Mouse (Mus musculus) layer of hippocampus, adult 9-10 months (tissue): ENCODE measurements around the gene Gm8947.
"Not testable (repeated sequence)": the region's sequence is repeated elsewhere in the genome, so short reads cannot be mapped to it uniquely, and the experiment has no call there.

Experiments used
- DNase-seq: peaks from one replicate; pipeline ENCODE4 v3.0.0; 2022; ENCODE audit warnings: low spot score

Gene Gm8947

DNA sequence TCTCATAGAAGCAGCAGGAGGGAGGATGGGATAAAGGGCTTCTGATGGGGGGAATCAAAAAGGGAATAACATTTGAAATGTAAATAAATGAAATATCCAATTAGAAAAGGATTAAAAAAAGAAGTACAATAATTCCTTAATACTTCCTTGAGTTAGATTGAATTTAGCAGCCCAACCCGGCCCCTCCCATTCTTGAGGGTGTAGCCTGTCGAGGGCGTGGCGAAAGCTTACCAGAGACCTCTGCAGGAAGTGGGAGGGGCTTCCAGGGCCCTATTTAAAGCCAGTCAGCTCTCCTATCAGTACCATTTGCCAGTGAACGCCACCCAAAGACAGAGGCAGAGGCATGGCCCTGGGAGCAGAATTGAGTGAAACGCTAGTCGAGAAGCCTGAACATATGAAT is at the start of gene Gm8947:
Gene Gm8947, plus strand, starts transcription at position 302 of the 400 bp plus-strand sequence.
- DNase-seq = not testable (repeated sequence)

DNA sequence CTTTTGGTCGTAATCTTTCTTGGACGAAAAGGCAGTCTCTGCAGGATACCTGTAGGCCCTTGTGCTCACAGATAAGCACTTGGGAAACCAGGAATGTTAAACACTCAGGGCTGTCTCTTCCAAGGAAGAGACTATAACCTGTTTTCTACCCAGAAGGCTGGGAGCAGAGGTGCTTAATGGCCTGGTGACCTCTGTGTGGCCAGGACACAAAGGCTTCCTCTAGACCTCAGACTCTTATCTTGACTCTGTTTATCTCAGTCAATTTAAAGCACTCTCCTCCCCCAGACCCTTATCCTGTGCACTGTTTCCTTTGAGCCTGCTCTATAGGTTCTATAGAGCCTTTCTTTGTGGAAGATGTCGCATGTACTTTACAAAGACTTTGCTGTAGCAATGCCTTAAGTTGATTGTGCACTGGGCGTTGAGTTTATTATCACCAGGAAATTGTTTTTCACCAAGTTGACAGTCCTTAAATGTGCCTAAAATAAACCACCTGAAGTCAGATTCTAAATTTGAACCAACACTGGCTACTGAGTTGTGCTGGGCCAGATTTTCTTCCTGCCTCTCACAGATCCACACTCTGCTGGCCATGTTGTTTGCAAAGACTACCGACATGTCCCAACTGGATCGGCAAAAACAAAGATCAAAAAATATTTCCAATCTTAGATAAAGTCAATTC is 47.6 kb upstream of the Gm8947 start:
- no peak for DNase-seq

DNA sequence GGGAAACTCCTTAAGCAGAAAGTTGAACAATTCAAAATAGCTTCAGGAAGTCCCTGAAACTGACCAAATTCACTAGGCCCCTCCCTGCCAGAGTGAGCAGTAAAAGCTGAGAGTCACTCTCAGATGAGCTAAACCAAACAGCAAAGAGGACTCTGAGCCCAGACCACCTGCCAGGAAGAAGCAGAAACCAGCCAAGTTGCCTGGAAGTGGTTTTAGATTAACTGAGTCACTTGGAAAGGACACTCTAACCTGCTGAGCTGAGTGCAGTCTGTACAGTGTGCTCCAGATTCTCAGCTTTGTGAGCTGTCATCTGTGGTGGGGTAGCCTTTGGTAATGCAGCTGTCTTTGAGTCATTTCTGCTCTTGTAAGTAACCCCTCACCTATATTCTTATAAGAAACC is 44.4 kb upstream of the Gm8947 start:
- DNase-seq = no peak

DNA sequence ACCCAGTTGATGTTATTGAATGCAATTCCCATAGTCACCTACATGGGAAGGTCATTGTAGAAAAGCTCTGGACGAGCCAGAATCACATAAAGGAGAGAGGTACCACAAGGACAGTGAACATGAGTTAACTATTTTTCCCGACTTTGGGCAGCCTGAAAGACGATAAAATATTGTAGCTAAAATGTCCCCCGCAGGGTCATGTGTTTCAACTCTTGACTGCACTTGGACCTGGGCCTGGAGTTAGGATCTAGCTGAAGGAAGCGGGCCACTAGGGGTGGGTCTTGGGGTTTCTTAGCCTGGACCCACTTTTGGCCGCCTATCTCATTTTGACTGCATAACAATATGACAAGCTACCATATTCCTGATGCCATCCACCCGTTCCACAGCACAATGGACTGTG is 42.0 kb upstream of the Gm8947 start:
- DNase-seq = no peak

GRCm38 (mm10) chr1:151151089-151151488 is 41.1 kb upstream of the Gm8947 start:
- DNase-seq = no peak

DNA sequence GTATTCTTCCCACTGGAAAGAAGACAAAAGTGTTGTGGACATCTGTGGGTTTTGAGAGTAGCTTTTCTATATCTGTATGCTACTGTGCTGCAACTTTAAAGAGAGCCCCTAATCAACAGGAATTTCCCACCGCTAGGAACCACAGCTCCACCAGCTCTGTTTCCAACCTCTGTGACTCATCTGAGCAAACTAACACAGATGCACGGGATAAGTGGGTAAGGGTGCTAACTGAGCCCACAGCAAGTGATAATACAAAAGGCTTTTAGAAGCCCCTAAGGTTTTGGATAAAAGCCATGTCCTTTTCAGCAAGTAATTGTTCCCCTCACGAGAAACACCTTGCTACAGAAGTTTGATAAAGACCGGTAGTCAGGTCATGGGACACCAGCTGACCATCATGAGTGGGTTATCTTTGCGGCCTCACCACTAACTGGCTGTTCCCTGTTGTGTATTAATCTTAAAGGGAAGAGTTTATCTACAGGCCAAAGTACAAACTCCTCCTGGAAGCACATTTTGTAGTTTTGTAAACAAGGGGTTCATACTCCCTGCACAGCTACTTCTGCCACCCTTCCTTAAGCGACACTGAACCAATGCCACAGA is 39.0 kb upstream of the Gm8947 start:
- no peak for DNase-seq

- not testable (repeated sequence) for DNase-seq
Observed at GRCm38 (mm10) chr1:151154131-151154530, 38.0 kb upstream of the Gm8947 start.

DNA sequence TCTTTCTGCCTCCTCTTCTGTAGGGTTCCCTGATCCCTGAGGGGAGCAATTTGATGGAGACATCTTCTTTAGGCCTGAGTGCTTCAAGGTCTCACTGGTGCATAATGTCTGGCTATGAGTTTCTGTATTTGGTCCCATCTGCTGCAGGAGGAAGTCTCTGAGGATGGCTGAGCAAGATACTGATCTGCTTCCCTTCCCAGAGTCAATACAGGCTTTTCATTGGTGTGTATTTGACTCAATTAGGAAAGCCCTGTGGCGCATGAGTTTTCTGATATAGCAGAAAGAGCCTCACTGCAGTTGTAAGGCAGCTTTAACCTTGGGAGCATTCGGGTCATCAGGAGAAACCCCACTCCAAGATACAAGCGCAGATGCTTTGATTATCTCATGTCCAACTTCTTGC is 36.0 kb upstream of the Gm8947 start:
- DNase-seq = no peak

GRCm38 (mm10) chr1:151156777-151157632 is 35.2 kb upstream of the Gm8947 start:
- no peak for DNase-seq

DNA sequence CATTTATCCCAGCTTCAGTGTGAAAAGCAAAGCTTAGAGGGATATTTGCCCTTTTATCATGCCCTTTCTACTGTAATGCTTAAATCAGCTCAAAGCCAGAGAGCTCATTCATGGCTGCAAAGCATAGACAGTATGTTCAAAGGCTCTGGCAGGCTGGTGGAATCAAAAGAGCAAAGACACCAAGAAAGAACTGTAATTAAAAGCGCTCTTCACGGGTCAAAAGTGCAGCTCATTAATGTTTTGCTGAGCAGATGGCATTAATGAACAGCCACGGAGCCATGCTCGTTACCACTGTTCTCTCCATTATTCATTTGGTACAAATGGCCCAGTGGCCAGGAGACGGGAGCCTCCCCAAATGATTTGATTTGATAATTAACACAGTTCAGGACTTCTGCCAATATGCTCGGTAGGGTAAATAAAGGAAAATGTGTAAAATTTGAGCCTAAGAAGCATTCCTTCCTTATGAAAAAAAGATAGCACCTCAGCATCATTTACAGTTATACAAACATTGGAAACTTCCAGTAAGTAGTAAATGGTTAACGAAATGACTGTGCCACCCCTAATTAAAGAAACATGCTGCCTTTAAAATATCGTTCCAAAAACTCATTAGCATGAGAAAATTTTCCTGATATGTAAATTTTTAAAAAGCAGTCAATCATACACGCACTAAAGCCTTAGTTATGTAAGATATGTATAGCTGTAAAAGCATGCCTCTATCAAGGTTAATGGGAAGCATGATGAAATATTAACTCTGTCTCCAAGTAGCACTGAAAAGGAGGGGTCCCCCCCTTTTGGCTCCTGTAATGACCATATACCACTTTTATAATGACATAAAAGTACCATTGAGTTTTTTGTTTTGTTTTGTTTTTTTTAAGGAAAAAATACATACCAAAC is 34.0 kb upstream of the Gm8947 start:
- DNase-seq = no peak

DNA sequence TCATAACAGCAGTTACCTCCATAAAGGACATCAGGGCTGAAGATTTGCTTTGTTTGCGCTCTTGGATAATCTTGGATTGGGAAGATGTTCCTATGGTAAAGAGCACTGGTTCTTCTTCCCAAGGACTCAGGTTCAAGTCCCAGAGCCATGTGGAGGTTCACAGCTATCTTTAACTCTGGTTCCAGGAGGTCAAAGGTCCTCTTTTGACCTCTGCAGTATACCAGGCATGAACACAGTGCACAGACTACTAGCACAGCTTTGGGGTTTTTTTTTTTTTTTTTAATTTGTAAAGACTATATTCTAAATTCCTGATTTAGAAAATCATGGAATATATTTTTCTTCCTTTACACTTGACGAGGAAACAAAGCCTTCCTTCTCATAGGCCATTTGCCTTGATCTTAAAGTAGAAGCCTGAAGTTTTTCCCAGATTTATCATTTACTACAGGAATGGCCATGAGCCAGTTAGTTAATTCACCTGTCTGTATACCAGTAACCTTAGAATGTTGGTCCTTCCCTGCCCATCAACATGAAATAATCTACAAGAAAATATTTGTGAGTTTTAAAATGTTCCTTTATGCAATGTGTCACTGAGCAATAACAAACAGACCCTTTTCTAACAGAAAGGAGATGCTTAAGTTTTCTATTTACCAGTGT is 33.2 kb upstream of the Gm8947 start:
- DNase-seq = no peak

- DNase-seq = no peak
Observed at GRCm38 (mm10) chr1:151166031-151166430, 26.1 kb upstream of the Gm8947 start.

- no peak for DNase-seq
Observed at GRCm38 (mm10) chr1:151167297-151168047, 24.7 kb upstream of the Gm8947 start.

GRCm38 (mm10) chr1:151168637-151169036 is 23.5 kb upstream of the Gm8947 start:
- DNase-seq = no peak

GRCm38 (mm10) chr1:151171572-151172461 is 20.4 kb upstream of the Gm8947 start:
- DNase-seq = no peak

- no peak for DNase-seq
Observed at GRCm38 (mm10) chr1:151177030-151177936, 14.9 kb upstream of the Gm8947 start.

DNA sequence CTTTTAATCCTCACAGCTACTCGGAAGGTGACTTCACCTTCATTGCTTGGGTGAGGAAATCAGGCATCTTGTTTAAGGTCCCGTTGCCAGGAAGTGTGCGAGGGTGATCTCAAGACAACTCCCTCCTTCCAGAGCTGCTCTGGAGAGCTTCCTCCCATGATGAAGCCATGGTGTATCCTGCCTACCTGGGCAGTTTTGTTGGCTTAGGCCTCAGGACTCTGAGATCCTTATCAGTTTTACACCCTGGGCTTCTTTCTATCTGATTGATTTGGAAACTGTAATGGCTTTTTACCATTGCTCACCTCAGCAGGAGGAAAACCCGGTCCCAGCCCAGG is 14.3 kb upstream of the Gm8947 start:
- no peak for DNase-seq

GRCm38 (mm10) chr1:151178505-151179083 is 13.6 kb upstream of the Gm8947 start:
- DNase-seq = no peak
